Mouse (Mus musculus) midbrain, embryonic 10.5 days (tissue): Measurements from ENCODE around the gene Slc39a5. TPM values are rescaled to one million over a fixed set of nuclear protein-coding genes. Genes with fewer than 3 reads are reported as not detected.

ENCODE experiments used
- DNase-seq: peaks from one replicate; pipeline ENCODE4 v3.0.0-alpha.2; 2017; ENCODE audit warnings: low spot score
- H3K27ac ChIP-seq: fragments of 300-500 bp; sonication (generic); replicated peaks from 2 replicates; pipeline ENCODE4 v1.5.1; 2016; ENCODE audit warnings: mild to moderate bottlenecking
- H3K27me3 ChIP-seq: fragments of 300-500 bp; sonication (generic); 2 replicates; pipeline ENCODE4 v1.6.1; 2016; ENCODE audit warnings: low read depth, mild to moderate bottlenecking; ENCODE audit not compliant: poor library complexity, severe bottlenecking
- H3K36me3 ChIP-seq: fragments of 300-500 bp; sonication (generic); 2 replicates; pipeline ENCODE4 v1.6.1; 2016; ENCODE audit warnings: mild to moderate bottlenecking, moderate library complexity
- H3K4me1 ChIP-seq: fragments of 300-500 bp; sonication (generic); 2 replicates; pipeline ENCODE4 v1.6.1; 2016
- H3K4me3 ChIP-seq: fragments of 300-500 bp; sonication (generic); 2 replicates; pipeline ENCODE4 v1.5.1; 2016; ENCODE audit warnings: mild to moderate bottlenecking, moderate library complexity
- H3K9me3 ChIP-seq: fragments of 300-500 bp; sonication (generic); replicated peaks from 2 replicates; pipeline ENCODE4 v1.6.1; 2016; ENCODE audit warnings: mild to moderate bottlenecking
- WGBS: fragments of 180-500 bp; shearing (Covaris S2); methylation state at CpG from one replicate; pipeline ENCODE4 v1.1.7; 2016; 5-methylcytosine and 5-hydroxymethylcytosine counted together
- polyA plus RNA-seq: library from polyadenylated mRNA; unstranded; fragments of >200 nt; fragmentation: Nextera tagmentation; extraction: Ambion mirVana; gene quantifications from 2 replicates; pipeline ENCODE4 v1.2.1, GENCODE M21; 2016

The Slc39a5 gene
- polyA plus RNA-seq, 1 experiment from 2014 or later = 0.06 TPM

DNA sequence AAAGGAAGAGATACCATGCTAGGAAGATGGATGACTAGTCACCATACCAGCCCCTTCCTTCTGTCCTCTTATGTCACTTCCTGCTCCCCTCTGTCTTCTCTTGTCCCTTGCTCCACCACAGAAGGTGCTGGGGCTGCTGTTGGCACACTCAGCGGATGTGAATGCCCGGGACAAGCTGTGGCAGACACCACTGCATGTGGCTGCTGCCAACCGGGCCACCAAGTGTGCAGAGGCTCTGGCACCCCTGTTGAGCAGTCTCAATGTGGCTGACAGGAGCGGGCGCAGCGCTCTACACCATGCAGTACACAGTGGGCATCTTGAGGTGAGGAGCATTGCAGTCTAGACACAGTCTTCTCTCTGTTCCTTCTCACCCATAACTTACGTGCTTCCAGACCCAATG, 21.8 kb downstream of the Slc39a5 start:
- Histone ChIP-seq H3K36me3 (peaks cover 65% of the 10 kb centered on the region), H3K27me3 (no peaks in the 10 kb centered on the region), H3K4me1 (peaks cover 30% of the 10 kb centered on the region), H3K27ac (no peak overlapping the region), H3K9me3 (no peaks in the 10 kb centered on the region), H3K4me3 (peak overlapping the region; percentile 31; the same call in 1 of the 2 replicates)
- 96% methylated on average over 7 of the region's 7 CpGs for WGBS
- DNase-seq = no peak

DNA sequence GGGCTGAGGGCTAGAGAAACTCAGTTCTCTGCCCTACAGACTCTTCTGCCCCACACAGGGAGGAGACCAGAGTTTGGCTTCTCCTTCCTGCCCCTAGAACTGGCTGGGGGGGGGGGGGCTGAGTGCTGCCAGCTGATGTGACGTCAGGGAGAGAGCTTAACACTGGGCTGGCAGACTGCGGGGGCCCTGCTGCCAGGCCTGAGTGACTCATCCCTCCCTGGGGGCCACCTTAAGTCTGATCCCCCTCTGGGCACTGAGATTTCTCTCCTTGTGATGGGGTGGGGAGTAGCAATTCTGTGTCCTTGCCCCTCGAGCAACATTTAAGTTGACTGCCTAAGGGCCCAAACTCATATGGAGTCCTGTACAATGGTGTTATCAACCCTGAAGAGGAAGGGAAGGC, 22.6 kb downstream of the Slc39a5 start:
- H3K27ac ChIP-seq = peak overlapping the region; percentile 98

DNA sequence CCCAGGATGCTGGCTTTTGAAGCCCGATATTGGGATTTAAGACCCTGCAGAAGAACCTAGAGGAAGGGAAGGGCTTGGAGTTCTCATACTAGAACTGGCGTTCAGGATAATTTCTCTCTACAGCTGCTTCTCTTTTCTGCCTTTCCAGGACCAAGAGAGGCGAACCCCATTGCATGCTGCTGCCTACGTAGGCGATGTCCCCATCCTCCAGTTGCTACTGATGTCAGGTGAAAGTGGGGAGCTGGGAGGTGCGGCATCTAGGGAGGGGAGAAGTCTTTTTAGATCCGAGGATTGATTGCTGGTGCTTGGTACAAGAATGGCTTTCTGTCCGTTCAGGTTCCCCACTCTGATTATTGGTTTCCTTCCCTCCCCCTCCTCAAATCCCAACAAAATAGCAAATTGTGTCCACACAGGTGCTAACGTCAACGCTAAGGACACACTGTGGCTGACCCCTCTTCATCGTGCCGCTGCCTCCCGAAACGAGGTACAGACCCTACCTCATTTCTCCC, 23.0 kb downstream of the Slc39a5 start:
- Histone ChIP-seq H3K27ac (peak overlapping the region; percentile 98), H3K4me1 (peaks cover 30% of the 10 kb centered on the region), H3K27me3 (no peaks in the 10 kb centered on the region), H3K9me3 (no peaks in the 10 kb centered on the region), H3K36me3 (peaks cover 52% of the 10 kb centered on the region), H3K4me3 (peak overlapping the region; percentile 99)
- no peak for DNase-seq
- 62% methylated on average over 14 of the region's 14 CpGs for WGBS

More for the DNA sequence above, 22.6 kb downstream of the Slc39a5 start:
- Histone ChIP-seq H3K4me3 (peak overlapping the region; percentile 99), H3K27me3 (no peaks in the 10 kb centered on the region), H3K36me3 (peaks cover 57% of the 10 kb centered on the region), H3K4me1 (peaks cover 30% of the 10 kb centered on the region), H3K9me3 (no peaks in the 10 kb centered on the region)
- WGBS = 84% methylated on average over 3 of the region's 3 CpGs
- DNase-seq = no peak

DNA sequence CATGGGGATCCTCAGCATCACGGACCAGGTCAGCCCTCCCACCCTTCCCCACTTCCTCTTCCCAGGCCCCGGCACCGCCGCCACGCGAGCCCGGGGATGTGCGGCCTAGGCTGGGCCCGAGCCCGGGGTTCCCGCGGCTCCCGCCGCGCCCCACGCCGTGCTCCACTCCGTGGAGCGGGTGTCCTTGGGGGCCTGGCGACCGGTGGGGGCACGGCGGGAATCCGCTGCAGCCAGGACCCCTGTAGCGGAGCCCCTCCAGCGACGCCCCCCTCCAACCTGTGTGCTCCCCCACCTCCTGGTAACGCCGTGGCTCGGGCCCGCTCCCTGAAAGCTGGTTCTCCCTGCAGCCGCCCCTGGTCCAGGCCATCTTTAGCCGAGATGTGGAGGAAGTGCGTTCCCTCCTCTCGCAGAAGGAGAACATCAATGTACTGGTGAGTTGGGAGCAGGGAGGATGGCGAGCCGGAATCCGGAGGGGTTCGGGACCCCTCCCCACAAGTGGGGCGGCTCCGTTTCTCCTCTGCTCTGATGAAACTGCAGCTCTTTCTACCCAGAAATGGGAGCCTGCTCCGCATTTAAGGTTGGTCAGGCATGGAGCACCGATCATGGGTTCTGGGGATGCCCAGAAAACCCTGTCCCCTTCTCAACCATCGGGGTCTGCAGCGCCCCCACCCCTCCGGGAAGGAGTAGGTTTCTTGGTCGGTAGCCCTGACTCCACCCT, 23.6 kb downstream of the Slc39a5 start:
- under 1% methylated on average over 47 of the region's 47 CpGs for WGBS
- Histone ChIP-seq H3K4me1 (peaks cover 30% of the 10 kb centered on the region), H3K4me3 (peak overlapping the region; percentile 99), H3K27me3 (no peaks in the 10 kb centered on the region), H3K9me3 (no peaks in the 10 kb centered on the region), H3K27ac (peak overlapping the region; percentile 98), H3K36me3 (peaks cover 46% of the 10 kb centered on the region)
- DNase-seq = peak; percentile 71

DNA sequence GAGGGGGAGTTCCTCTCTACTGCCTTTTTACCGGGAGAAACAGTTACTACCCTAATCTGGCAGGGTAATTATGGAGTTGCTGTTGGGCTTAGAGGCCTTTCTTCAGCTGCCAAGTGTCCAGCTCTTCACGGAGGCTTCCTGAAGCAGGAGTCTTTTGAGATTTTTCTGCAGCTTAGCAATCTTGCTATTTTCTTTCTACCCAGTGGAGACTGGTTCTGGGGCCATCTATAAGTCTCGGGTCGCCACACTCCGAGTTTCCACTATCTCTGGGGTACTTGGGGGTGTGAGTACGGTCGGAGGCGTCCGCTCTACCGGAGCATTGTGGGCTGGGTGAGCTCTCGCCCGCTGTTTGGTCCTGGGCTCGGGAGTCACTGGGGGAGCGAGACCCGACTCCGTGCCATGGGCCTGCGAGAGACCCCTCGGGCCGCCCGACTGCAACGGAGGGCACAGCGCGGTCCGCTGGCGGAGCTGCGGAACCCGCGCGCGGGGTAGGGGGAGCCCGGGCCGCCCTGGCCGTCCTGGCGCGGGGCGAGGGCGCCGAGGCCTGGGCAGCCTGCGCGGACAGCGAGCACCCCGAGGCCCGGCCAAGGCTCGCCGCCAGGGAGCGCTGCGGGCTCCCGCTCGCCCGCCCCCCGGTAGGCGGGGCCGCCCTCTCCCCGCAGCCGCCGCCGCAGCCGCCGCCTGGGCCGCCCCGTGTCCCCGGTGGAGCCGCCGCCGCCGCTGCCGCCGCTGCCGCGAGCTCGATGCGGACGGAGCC, 24.4 kb downstream of the Slc39a5 start, which contains the start of gene Ankrd52:
TSS of gene Ankrd52 (plus strand) at position 661 of the 757 bp plus-strand sequence.
- Histone ChIP-seq H3K4me3 (peak within 1 kb of the TSS; percentile 99), H3K36me3 (peaks cover 39% of the 10 kb centered on the region), H3K27me3 (no peaks in the 10 kb centered on the region), H3K4me1 (peaks cover 30% of the 10 kb centered on the region), H3K27ac (peak within 1 kb of the TSS; percentile 98), H3K9me3 (no peaks in the 10 kb centered on the region)
- under 1% methylated on average over 62 of the region's 73 CpGs for WGBS
- DNase-seq = peak; percentile 85

DNA sequence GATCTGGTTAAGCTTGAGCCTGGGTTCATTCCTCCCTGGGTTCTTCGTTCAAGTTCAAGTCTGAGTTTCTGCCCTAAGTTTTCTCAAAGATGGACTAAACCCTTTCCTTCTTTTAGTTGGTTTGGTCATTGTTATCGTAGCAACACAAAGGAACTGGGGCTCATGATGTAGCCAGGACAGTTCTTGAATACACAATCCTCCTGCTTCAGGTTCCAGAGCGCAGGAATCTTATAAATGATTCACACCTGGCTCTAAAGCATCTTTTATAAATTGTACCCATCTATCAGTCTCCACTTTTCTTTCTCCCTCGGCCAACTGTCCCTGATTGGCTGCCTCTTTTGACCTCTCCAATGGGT, 25.0 kb downstream of the Slc39a5 start:
- no peaks in the 10 kb centered on the region for H3K27me3 ChIP-seq
- peaks cover 33% of the 10 kb centered on the region for H3K36me3 ChIP-seq
- WGBS = 47% methylated on average over 4 of the region's 4 CpGs
- peak overlapping the region; percentile 98 for H3K27ac ChIP-seq
- no peaks in the 10 kb centered on the region for H3K9me3 ChIP-seq
- peaks cover 30% of the 10 kb centered on the region for H3K4me1 ChIP-seq
- no peak for DNase-seq
- H3K4me3 ChIP-seq = peak overlapping the region; percentile 99

DNA sequence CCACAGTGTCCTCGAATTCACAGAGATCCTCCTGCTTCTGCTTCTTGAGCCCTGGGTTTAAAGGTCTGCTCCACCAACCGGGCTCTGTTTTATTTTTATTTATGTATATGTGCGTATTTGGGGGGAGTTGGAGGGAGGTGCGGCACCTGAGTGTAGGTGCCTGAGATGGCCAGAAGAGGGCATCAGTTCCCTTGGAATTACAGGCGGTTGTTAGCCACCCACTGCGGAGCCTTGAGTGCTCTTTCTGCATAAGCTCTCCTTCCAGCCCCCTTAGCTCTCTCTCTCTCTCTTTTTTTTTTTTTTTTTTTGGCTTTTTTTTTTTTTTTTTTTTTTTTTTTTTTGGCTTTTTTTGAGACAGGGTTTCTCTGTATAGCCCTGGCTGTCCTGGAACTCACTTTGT, 26.6 kb downstream of the Slc39a5 start:
- H3K4me3 ChIP-seq = no peak overlapping the region
- WGBS = 79% methylated on average over 6 of the region's 6 CpGs
- H3K27me3 ChIP-seq = no peaks in the 10 kb centered on the region
- no peak for DNase-seq
- H3K4me1 ChIP-seq = peaks cover 37% of the 10 kb centered on the region
- H3K27ac ChIP-seq = no peak overlapping the region
- H3K9me3 ChIP-seq = no peaks in the 10 kb centered on the region
- peaks cover 16% of the 10 kb centered on the region for H3K36me3 ChIP-seq

DNA sequence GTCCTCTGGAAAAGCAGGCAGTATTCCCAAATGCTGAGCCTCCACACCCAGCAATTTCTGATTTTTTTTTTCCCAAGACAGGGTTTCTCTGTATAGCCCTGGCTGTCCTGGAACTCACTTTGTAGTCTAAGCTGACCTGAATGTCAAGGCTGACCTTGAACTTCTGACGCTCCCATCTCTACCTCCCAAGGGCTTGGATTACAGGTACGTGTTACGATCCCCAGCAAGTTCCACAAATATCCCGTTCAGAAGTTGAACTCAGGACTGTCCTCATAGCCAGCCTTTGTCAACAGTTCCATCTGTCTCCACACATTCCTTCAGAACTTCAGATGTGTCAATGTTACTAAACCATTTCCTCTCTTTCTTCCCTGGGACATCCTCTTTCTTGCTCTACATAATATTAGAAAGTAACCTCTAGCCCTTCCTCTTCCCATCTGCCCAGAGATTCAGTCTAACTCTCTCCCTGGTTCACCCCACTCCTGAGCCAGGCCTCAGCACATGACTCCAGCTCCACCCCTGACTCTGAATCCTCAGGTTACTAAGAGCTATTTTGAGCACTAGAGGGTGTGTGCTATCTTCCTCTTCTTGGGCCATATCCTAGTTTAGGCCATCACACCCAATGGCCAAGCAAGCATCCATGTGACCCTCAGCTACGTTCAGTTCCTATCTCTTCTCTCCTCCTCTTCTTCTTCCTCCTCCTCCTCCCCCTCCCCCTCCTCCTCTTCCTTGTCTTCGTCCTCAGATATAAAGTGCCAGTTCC, 27.9 kb downstream of the Slc39a5 start:
- Histone ChIP-seq H3K9me3 (no peaks in the 10 kb centered on the region), H3K27me3 (no peaks in the 10 kb centered on the region), H3K4me1 (peaks cover 34% of the 10 kb centered on the region), H3K27ac (no peak overlapping the region), H3K4me3 (no peak overlapping the region), H3K36me3 (peaks cover 4% of the 10 kb centered on the region)
- WGBS = 87% methylated on average over 6 of the region's 6 CpGs
- no peak for DNase-seq

DNA sequence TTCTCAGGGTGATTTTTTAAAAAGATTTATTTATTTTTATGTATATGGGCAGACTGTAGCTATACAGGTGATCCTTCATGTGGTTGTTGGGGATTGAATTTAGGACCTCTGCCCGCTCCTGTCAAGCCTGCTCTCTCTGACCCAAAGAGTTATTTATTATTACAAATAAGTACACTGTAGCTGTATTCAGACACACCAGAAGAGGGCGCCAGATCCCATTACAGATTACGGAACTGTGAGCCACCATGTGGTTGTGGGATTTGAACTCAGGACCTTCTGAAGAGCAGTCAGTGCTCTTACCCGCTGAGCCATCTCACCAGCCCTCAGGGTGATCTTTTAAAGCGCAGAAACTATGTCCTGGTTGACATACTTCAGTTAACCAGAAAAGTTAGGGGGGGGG, 28.9 kb downstream of the Slc39a5 start:
- Histone ChIP-seq H3K27me3 (no peaks in the 10 kb centered on the region), H3K4me3 (no peak overlapping the region), H3K27ac (no peak overlapping the region), H3K4me1 (peaks cover 38% of the 10 kb centered on the region), H3K36me3 (no peaks in the 10 kb centered on the region), H3K9me3 (no peaks in the 10 kb centered on the region)
- 80% methylated on average over 5 of the region's 5 CpGs for WGBS
- no peak for DNase-seq

DNA sequence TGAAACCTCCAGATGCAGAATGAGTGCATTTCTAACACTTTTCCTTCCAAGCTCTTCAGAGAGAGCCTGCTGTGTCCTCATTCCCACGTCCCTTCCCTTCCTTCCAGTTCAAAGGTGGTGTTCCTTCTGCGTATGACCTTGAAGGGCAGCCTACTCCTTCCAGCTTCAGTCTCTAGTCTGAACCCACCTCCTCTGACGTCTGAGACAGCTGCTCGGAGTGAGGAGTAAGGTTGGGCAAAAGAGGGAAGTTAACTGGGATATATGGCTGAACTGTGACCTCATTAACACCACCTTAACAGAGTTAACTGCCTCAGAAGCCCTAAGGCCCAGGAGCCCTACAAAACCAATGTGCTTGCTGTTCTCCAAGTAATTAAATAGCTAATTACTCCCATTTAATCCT, 30.4 kb downstream of the Slc39a5 start:
- Histone ChIP-seq H3K36me3 (peaks cover 6% of the 10 kb centered on the region), H3K4me1 (peaks cover 27% of the 10 kb centered on the region), H3K27me3 (no peaks in the 10 kb centered on the region), H3K9me3 (no peaks in the 10 kb centered on the region), H3K27ac (no peak overlapping the region), H3K4me3 (no peak overlapping the region)
- WGBS = 60% methylated on average over 4 of the region's 4 CpGs
- DNase-seq = no peak

DNA sequence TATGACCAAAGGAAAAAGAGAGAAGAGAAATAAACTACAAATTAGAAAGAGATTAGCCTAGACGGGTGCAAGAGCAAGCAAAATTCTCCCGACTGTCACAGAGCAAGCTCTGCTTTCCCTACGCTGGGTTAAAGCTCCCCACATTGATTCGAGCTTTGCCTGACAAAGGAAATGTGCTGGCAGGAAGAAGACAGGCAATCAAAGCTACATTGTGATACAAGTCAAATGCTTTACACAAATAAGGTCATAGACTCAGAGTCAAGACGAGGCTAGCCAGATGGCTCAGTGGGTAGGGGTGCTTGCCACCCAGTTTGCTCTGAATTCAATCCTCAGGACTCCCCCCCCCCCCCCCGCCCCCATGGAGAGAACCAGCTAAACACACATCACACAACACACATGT, 31.0 kb downstream of the Slc39a5 start:
- H3K36me3 ChIP-seq = peaks cover 12% of the 10 kb centered on the region
- no peak overlapping the region for H3K27ac ChIP-seq
- H3K27me3 ChIP-seq = no peaks in the 10 kb centered on the region
- WGBS = 70% methylated on average over 5 of the region's 6 CpGs
- no peak overlapping the region for H3K4me3 ChIP-seq
- H3K9me3 ChIP-seq = no peaks in the 10 kb centered on the region
- no peak for DNase-seq
- H3K4me1 ChIP-seq = peaks cover 27% of the 10 kb centered on the region

DNA sequence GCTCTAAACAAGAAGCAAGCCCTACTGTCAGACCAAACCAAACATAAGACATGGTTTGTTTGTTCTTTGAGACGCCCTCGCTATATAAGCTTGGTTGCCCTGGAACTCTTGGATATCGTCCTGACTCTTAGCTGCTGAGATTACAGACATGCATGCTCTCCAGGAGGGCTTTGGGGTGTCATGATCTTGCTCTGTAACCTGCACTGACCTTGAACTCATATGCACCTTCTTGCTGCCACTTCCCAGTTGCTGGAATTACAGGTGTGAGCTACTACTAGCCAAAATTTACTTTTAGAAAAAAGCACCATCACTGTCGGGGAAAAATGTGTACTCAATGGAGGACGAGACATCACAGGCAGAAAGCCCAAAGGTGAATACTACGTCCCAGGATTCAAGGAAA, 31.4 kb downstream of the Slc39a5 start:
- no peak for DNase-seq
- Histone ChIP-seq H3K4me1 (peaks cover 27% of the 10 kb centered on the region), H3K4me3 (peak overlapping the region; percentile 82), H3K36me3 (peaks cover 16% of the 10 kb centered on the region), H3K9me3 (no peaks in the 10 kb centered on the region), H3K27me3 (no peaks in the 10 kb centered on the region), H3K27ac (peak overlapping the region; percentile 85)
- 77% methylated on average over 6 of the region's 6 CpGs for WGBS
